Mouse (Mus musculus): Measurements from ENCODE around the gene Evc2.

DNA sequence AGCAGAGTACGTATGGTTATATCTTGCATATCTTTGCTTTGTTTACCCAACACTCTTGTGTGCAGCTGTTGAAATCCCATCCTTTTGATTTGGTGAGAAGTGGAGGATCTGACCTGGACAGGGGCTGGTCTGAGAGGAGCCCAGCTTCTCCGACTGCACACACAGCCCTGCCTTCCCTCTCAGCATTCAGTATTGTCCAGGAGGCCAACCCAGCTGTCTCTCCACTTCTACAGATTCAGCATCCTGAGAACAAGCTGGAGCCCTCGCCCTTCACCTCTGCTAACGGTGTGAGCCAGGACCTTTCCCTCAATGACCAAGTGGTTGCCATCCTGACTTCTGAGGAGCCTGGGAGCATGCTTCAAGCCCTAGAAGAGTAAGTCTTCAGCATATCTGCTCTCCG, 25.0 kb downstream of the Evc2 start:
- TF ChIP-seq POLR2A (IDR thresholded peaks at IDR 0.05; ENCODE audit: insufficient read length, low read depth) (no peak), MAX (IDR thresholded peaks at IDR 0.05; ENCODE audit: low read depth) (no peak), USF1 (IDR thresholded peaks at IDR 0.05; ENCODE audit: low read depth) (no peak), SRF (IDR thresholded peaks at IDR 0.05; ENCODE audit: control insufficient read depth, insufficient read length, low read depth) (no peak), MYOD1 (IDR thresholded peaks at IDR 0.05; ENCODE audit: control insufficient read depth in 1 of 3, insufficient read length in 2 of 3, low read depth in 2 of 3) (no peak), E2F4 (IDR thresholded peaks at IDR 0.05; ENCODE audit: insufficient read depth) (no peak), MYOG (IDR thresholded peaks at IDR 0.05; ENCODE audit: control insufficient read depth in 1 of 3, insufficient read depth in 1 of 3, insufficient read length in 2 of 3, low read depth in 2 of 3) (no peak), POLR2AphosphoS2 (IDR thresholded peaks at IDR 0.05; ENCODE audit: insufficient read length, low read depth) (no peak), CEBPB (IDR thresholded peaks at IDR 0.05; ENCODE audit: insufficient read depth, poor library complexity, severe bottlenecking) (no peak), TCF12 (IDR thresholded peaks at IDR 0.05; ENCODE audit: insufficient read depth, poor library complexity, severe bottlenecking) (no peak), TCF3 (IDR thresholded peaks at IDR 0.05; ENCODE audit: insufficient read length, low read depth) (no peak), REST (IDR thresholded peaks at IDR 0.05; ENCODE audit: insufficient read depth, insufficient read length) (no peak)
